Mouse (Mus musculus) G1E (cell line): Measurements from ENCODE around the gene Relch. TPM values are rescaled to one million over a fixed set of nuclear protein-coding genes. Genes with fewer than 3 reads are reported as not detected.

ENCODE experiments used
- ATAC-seq: 2 replicates; pipeline ENCODE4 v1.8.0; 2016; ENCODE audit warnings: mild to moderate bottlenecking; ENCODE audit not compliant: insufficient number of reproducible peaks, poor library complexity, low FRiP score, severe bottlenecking; ENCODE audit errors: extremely low read depth
- DNase-seq: peaks from one replicate; pipeline ENCODE4 v3.0.0; 2012; ENCODE audit warnings: low spot score
- H3K27me3 ChIP-seq: 2 replicates; pipeline ENCODE4 v1.6.1; 2012; ENCODE audit warnings: mild to moderate bottlenecking, low read length, inconsistent platforms; ENCODE audit not compliant: insufficient read depth
- H3K36me3 ChIP-seq: replicated peaks from 2 replicates; pipeline ENCODE3; 2012; ENCODE audit warnings: mild to moderate bottlenecking, inconsistent platforms
- H3K4me1 ChIP-seq: 2 replicates; pipeline ENCODE4 v1.6.1; 2012; ENCODE audit warnings: low read depth, low read length, inconsistent platforms, mixed read lengths; ENCODE audit not compliant: insufficient read depth
- H3K4me3 ChIP-seq: 2 replicates; pipeline ENCODE4 v1.5.1; 2012; ENCODE audit warnings: low read depth, mild to moderate bottlenecking, inconsistent platforms, low read length, moderate library complexity, mixed read lengths
- H3K9me3 ChIP-seq: replicated peaks from 2 replicates; pipeline ENCODE4 v1.6.1; 2012; ENCODE audit warnings: inconsistent platforms
- CTCF ChIP-seq: IDR thresholded peaks from 2 replicates; pipeline ENCODE4 v1.5.1; 2012; ENCODE audit warnings: low read depth, low read length, inconsistent platforms, mixed read lengths
- GATA1 ChIP-seq: IDR thresholded peaks from 2 replicates; pipeline ENCODE4 v1.6.1; 2012; ENCODE audit warnings: borderline replicate concordance, low read length, inconsistent platforms, mixed read lengths
- GATA2 ChIP-seq: IDR thresholded peaks from 2 replicates; pipeline ENCODE4 v1.6.1; 2012; ENCODE audit warnings: low read depth, low read length, inconsistent platforms, borderline replicate concordance
- POLR2AphosphoS5 ChIP-seq: IDR thresholded peaks from 2 replicates; pipeline ENCODE4 v1.6.1; 2012; ENCODE audit warnings: low read depth, low read length, inconsistent platforms; ENCODE audit not compliant: insufficient replicate concordance
- TAL1 ChIP-seq: conservative IDR thresholded peaks from 2 replicates; pipeline ENCODE4 v1.6.1; 2012; ENCODE audit warnings: low read depth, low read length, inconsistent platforms, mixed read lengths
- polyA plus RNA-seq: library from polyadenylated mRNA; stranded (reverse); fragments of >175 nt; gene quantifications from 2 replicates; pipeline ENCODE4 v1.2.3, GENCODE M21; 2012
- total RNA-seq, 2 experiments: library from RNA; stranded (forward) in 1 of 2; stranded (reverse) in 1 of 2; fragments of 200-1000 nt in 1 of 2; fragments of >200 nt in 1 of 2; fragmentation: Nextera tagmentation in 1 of 2; gene quantifications; 2 replicates each; pipeline ENCODE4 v1.2.3; 2014 to 2017

Gene Relch
- total and polyA plus RNA-seq, 3 experiments, result 40.8 to 83.2 (median 76.6) TPM

- no peak overlapping the region for H3K4me3 ChIP-seq
- H3K9me3 ChIP-seq, result no peaks in the 10 kb centered on the region
- H3K36me3 ChIP-seq, result no peaks in the 10 kb centered on the region
- 0 out of 2 replicates have a peak, but pooled peaks cover 2% of the 10 kb centered on the region for H3K4me1 ChIP-seq
- TF ChIP-seq TAL1 (no peak), GATA1 (no peak), GATA2 (no peak), POLR2AphosphoS5 (no peak), CTCF (no peak)
- peaks cover 4% of the 10 kb centered on the region; the same call in 1 of the 2 replicates for H3K27me3 ChIP-seq
- ATAC-seq (no peak), DNase-seq (no peak)
Measured at GRCm38 (mm10) chr1:105802941-105803340, 139.3 kb downstream of the Relch start.

- no peak overlapping the region for H3K4me3 ChIP-seq
- no peak for TF ChIP-seq TAL1
- no peak for TF ChIP-seq GATA1
- no peak for TF ChIP-seq CTCF
- DNase-seq, result no peak
Measured at GRCm38 (mm10) chr1:105804285-105804684, 140.6 kb downstream of the Relch start.

More at GRCm38 (mm10) chr1:105804285-105804684, 140.6 kb downstream of the Relch start:
- 0 out of 2 replicates have a peak, but pooled peaks cover 2% of the 10 kb centered on the region for H3K4me1 ChIP-seq
- H3K27me3 ChIP-seq, result no peaks in the 10 kb centered on the region
- H3K36me3 ChIP-seq, result no peaks in the 10 kb centered on the region
- no peak for ATAC-seq
- H3K9me3 ChIP-seq, result no peaks in the 10 kb centered on the region

Other genes with a start within 250 kb of the Relch start
- gene Pign, start 184 bp upstream of the Relch start, total RNA-seq (2014; fragmentation: Nextera tagmentation), result 52.2 and 54.8 TPM in 2 replicates
- gene Pign, start 184 bp upstream of the Relch start, total RNA-seq (2017), result 53.4 TPM in 2 replicates
- gene Pign, start 184 bp upstream of the Relch start, polyA plus RNA-seq, result 15.1 and 26.1 TPM in 2 replicates
- gene Tnfrsf11a, start 116.9 kb downstream of the Relch start, total RNA-seq (2014; fragmentation: Nextera tagmentation), result not detected in 2 replicates
- gene Tnfrsf11a, start 116.9 kb downstream of the Relch start, total RNA-seq (2017), result 0.11 and 0.46 TPM in 2 replicates
- not detected in 2 replicates for gene Tnfrsf11a, start 116.9 kb downstream of the Relch start, polyA plus RNA-seq